Mouse (Mus musculus) heart, postnatal 4 days (tissue): Measurements from ENCODE around the gene Mvb12b. TPM values are rescaled to one million over a fixed set of nuclear protein-coding genes. Genes with fewer than 3 reads are reported as not detected.

Source experiments
- DNase-seq: peaks from one replicate; pipeline ENCODE4 v3.0.0; 2021
- total RNA-seq, 2 experiments: library from RNA; stranded (reverse); gene quantifications; 2 replicates each; pipeline ENCODE4 v1.2.3; 2021

Gene Mvb12b
- total RNA-seq, 2 experiments from 2014 or later: 28.1 to 29.3 TPM

DNA sequence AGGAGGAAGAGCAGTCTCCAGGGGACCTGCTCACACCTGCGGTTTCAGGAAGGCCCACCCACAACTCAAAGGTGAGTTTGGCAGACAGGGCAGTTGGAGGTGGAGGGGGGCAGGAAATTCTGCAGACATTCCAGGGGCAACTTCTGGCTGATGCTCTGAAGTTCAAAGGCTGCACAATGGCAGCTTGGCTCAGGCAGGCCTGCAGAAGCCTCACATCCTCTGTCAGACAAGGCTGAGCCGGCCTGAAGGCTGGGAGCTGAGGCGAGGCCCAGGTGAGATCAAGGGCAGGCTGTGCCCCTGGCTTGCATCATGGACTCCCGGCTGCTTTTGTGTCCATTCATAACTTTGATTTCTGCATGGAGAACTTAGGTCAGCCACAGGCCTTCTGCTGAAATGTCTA is 41.1 kb downstream of the Mvb12b start:
- no peak for DNase-seq

- no peak for DNase-seq
Observed at GRCm38 (mm10) chr2:33843642-33844041, 44.1 kb downstream of the Mvb12b start.

GRCm38 (mm10) chr2:33842983-33843577 is 44.7 kb downstream of the Mvb12b start:
- peak; percentile 22 for DNase-seq

- DNase-seq: no peak
Observed at GRCm38 (mm10) chr2:33841980-33842379, 45.8 kb downstream of the Mvb12b start.

DNA sequence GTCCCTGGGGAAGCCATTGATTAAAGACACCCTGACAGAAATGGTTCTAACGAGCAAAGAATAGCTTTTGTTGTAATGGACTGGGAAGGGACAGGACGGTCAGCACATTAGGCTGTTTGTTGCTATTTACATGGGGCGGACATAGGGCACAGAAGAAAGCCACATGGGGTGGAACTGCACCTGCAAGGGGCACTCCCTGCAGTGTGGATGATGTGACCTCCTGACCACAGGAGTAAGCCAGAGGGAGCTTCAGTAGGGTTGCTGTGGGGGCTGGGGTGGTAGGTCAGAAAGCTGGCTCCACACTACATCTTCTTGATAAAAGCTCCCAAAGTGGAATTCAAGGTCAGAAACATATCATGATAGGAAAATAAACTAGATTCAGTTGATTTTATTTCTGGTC is 47.3 kb downstream of the Mvb12b start:
- no peak for DNase-seq

DNA sequence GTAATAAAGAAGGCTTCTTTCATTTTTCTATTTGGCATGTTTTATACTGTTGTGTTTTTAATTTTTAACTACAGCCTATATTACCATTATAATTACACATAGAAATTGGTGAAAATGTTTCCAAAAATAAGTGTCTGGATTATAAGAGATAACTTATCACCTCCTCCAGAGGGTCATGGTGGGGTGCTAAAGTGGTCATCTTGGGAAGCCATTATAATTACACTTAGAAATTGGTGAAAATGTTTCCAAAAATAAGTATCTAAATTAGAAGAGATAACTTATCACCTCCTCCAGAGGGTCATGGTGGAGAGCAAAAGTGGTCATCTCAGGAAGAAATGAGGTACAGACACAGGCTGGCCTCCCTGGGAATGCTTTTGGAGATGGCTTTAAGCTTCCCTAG is 48.5 kb downstream of the Mvb12b start:
- DNase-seq: no peak

DNA sequence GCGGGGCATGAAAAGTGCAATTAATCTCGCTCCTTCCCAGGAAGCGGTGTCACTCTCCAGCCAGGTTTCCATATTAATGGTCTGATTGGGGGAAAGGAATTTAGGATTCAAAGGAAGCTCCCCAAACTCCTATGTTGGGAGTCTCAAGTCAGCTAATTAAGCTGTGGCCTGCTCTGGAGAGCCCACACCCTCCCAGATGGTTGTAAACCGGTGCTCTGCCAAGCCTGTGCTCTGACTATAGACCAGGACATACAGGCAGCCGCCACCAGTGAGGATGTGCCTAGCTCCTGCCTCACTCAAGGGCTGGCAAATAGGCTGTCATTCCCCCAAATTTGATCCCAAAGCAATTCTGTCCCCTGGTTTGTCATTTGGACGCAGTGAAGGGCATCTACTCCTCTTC is 50.4 kb downstream of the Mvb12b start:
- DNase-seq: no peak

- no peak for DNase-seq
Observed at GRCm38 (mm10) chr2:33836660-33837213, 51.0 kb downstream of the Mvb12b start.

- no peak for DNase-seq
Observed at GRCm38 (mm10) chr2:33835038-33835437, 52.7 kb downstream of the Mvb12b start.

DNA sequence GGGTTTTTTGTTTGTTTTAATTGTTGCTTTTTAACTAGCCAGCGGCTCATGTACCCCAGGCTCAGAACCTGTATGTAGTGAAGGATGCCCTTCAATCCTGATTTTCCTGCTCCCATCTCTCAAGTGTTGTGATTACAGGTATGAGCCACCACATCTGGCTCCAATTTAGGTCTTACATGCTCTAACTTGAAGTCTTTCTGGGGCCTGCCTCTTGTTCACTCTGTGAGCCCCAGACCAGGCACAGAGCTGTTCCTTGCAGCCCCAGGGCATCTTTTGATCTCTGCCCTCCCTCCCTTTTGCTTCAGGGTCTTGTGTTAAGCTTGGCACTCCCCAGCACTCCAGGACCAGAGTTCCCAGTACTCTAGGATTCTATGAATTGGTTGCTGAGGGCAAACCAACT is 53.8 kb downstream of the Mvb12b start:
- DNase-seq: no peak

GRCm38 (mm10) chr2:33829870-33830269 is 57.9 kb downstream of the Mvb12b start:
- DNase-seq: no peak

DNA sequence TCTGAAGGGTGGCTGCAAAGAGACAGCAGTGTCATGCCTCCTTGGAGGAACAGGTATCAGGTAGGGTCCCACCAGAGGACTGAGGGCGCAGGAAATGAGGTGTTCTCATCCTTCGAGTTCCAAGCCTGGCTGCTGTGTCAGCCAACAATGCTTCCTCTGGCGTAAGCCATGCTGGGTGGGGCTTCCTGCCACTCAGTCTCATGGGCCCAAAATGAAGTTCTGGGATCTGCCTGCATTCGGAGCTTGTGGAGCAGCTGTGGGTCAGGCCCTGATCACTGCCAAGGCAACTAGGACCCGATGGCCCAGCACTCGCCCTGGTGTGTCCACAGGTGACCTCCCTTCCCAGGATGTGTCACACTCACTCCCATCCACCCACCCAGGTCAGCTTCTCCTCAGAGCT is 61.0 kb downstream of the Mvb12b start:
- peak; percentile 17 for DNase-seq

DNA sequence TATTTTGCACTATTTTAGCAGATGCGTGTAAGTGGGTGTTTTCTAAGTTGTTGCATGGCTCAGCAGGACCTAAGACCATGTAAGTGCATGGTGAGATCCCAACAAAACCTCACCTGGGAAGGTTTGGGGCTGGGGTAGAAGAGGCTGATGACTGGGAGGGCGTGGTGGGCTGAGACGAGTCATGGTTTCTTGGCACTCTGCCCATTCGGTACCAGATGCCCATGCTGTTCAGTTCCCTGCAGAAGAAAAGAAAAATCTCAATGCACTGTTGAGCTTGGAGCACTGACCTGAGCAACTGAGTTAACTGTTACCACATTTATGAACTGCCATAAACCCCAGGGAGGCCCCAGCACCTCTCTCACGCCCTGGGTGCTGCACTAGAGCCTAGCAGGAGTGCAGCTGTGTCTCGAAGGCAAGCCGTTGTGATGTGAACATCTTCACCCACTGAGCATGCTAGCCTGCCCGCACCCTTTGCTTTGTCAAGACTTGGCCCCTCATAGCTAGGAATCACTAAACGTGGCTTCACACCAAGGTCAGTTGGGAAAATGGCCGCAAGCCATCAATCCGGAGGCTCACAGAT is 62.7 kb downstream of the Mvb12b start:
- DNase-seq: no peak

GRCm38 (mm10) chr2:33821677-33822607 is 65.8 kb downstream of the Mvb12b start:
- peak; percentile 92 for DNase-seq

- DNase-seq: no peak
Observed at GRCm38 (mm10) chr2:33820450-33820849, 67.3 kb downstream of the Mvb12b start.

DNA sequence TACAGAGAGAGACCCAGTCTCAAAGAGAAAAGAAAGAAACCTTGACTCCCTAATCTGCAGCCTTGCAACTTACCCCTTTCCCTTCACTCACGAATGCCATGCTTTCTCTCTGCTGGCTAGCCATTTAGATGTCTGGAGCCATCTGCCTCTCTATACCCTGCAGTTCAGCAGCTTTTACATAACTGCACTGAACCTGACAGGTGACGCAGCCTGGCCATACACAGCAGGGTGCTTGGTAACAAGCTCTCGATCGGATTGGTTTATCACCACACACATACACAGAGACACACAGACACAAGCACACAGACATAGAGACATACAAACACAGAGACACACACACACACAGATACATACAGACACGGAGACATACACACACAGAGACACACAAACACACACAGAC is 67.7 kb downstream of the Mvb12b start:
- no peak for DNase-seq

GRCm38 (mm10) chr2:33818385-33818784 is 69.4 kb downstream of the Mvb12b start:
- no peak for DNase-seq

GRCm38 (mm10) chr2:33817663-33818346 is 69.9 kb downstream of the Mvb12b start:
- no peak for DNase-seq

GRCm38 (mm10) chr2:33817080-33817479 is 70.7 kb downstream of the Mvb12b start:
- DNase-seq: no peak

- no peak for DNase-seq
Observed at GRCm38 (mm10) chr2:33814581-33814980, 73.2 kb downstream of the Mvb12b start.

GRCm38 (mm10) chr2:33813501-33814240 is 74.1 kb downstream of the Mvb12b start:
- DNase-seq: no peak

- DNase-seq: no peak
Observed at GRCm38 (mm10) chr2:33812980-33813379, 74.8 kb downstream of the Mvb12b start.
